Mouse (Mus musculus): ENCODE measurements around the gene Tnrc18.

Gene Tnrc18

GRCm38 (mm10) chr5:142807661-142808060 lies 9.8 kb downstream of the Tnrc18 start:
- DNase-seq: no peak

GRCm38 (mm10) chr5:142803746-142804145 lies 13.7 kb downstream of the Tnrc18 start:
- DNase-seq: no peak

- no peak for DNase-seq
Observed at GRCm38 (mm10) chr5:142802884-142803283, 14.6 kb downstream of the Tnrc18 start.

GRCm38 (mm10) chr5:142801977-142802376 lies 15.5 kb downstream of the Tnrc18 start:
- no peak for DNase-seq

- DNase-seq: no peak
Observed at GRCm38 (mm10) chr5:142800656-142801055, 16.8 kb downstream of the Tnrc18 start.

- DNase-seq: no peak
Observed at GRCm38 (mm10) chr5:142800198-142800597, 17.3 kb downstream of the Tnrc18 start.

- DNase-seq: no peak
Observed at GRCm38 (mm10) chr5:142799259-142799658, 18.2 kb downstream of the Tnrc18 start.

- no peak for DNase-seq
Observed at GRCm38 (mm10) chr5:142798190-142798589, 19.3 kb downstream of the Tnrc18 start.

GRCm38 (mm10) chr5:142797620-142798019 lies 19.8 kb downstream of the Tnrc18 start:
- peak; percentile 58 to 75 for DNase-seq

GRCm38 (mm10) chr5:142796921-142797320 lies 20.5 kb downstream of the Tnrc18 start:
- no peak for DNase-seq

GRCm38 (mm10) chr5:142794582-142794981 lies 22.9 kb downstream of the Tnrc18 start:
- DNase-seq: peak; percentile 34 to 55

GRCm38 (mm10) chr5:142794161-142794560 lies 23.3 kb downstream of the Tnrc18 start:
- DNase-seq: no peak

- no peak for DNase-seq
Observed at GRCm38 (mm10) chr5:142792594-142792993, 24.9 kb downstream of the Tnrc18 start.

- peak; percentile 59 to 68 for DNase-seq
Observed at GRCm38 (mm10) chr5:142788279-142788678, 29.2 kb downstream of the Tnrc18 start.

- no peak for DNase-seq
Observed at GRCm38 (mm10) chr5:142787304-142787905, 30.1 kb downstream of the Tnrc18 start.

GRCm38 (mm10) chr5:142786709-142787108 lies 30.8 kb downstream of the Tnrc18 start:
- no peak for DNase-seq

- no peak for DNase-seq
Observed at GRCm38 (mm10) chr5:142786215-142786614, 31.2 kb downstream of the Tnrc18 start.

GRCm38 (mm10) chr5:142783142-142783540 lies 34.3 kb downstream of the Tnrc18 start:
- DNase-seq: peak; percentile 27 to 36

GRCm38 (mm10) chr5:142782459-142783141 lies 34.9 kb downstream of the Tnrc18 start:
- DNase-seq: no peak

- no peak for DNase-seq
Observed at GRCm38 (mm10) chr5:142780579-142780978, 36.9 kb downstream of the Tnrc18 start.

GRCm38 (mm10) chr5:142778871-142779270 lies 38.6 kb downstream of the Tnrc18 start:
- DNase-seq: no peak

- no peak for DNase-seq
Observed at GRCm38 (mm10) chr5:142778135-142778534, 39.3 kb downstream of the Tnrc18 start.

GRCm38 (mm10) chr5:142776080-142776479 lies 41.4 kb downstream of the Tnrc18 start:
- DNase-seq: no peak

- DNase-seq: no peak
Observed at GRCm38 (mm10) chr5:142774771-142775170, 42.7 kb downstream of the Tnrc18 start.

- DNase-seq: no peak
Observed at GRCm38 (mm10) chr5:142771964-142772363, 45.5 kb downstream of the Tnrc18 start.
